Mouse (Mus musculus) cerebellum, adult 2 months (tissue): ENCODE results near the gene Dgkh. TPM values are rescaled to one million over a fixed set of nuclear protein-coding genes. Genes with fewer than 3 reads are reported as not detected.

Experiments used
- DNase-seq, 2 experiments: peaks; one replicate each; pipeline ENCODE4 v3.0.0; 2021
- H3K27ac ChIP-seq: fragments of 200-500 bp; 2 replicates; pipeline ENCODE4 v1.5.1; 2012; ENCODE audit warnings: low read length, control low read depth, inconsistent platforms; ENCODE audit not compliant: insufficient read depth
- H3K27me3 ChIP-seq: fragments of 200-500 bp; 2 replicates; pipeline ENCODE4 v1.6.1; 2012; ENCODE audit warnings: inconsistent platforms, mild to moderate bottlenecking, low read length, moderate library complexity; ENCODE audit not compliant: control insufficient read depth, insufficient read depth
- H3K4me1 ChIP-seq: fragments of 200-500 bp; 2 replicates; pipeline ENCODE4 v1.6.1; 2011; ENCODE audit warnings: low read length; ENCODE audit not compliant: control insufficient read depth, insufficient read depth
- H3K4me3 ChIP-seq: fragments of 200-500 bp; replicated peaks from 2 replicates; pipeline ENCODE3; 2011; ENCODE audit warnings: mild to moderate bottlenecking, low read depth, low read length, control low read depth; ENCODE audit not compliant: insufficient read depth
- CTCF ChIP-seq: fragments of 200-500 bp; IDR thresholded peaks from 2 replicates; pipeline ENCODE4 v1.5.1; 2011; ENCODE audit warnings: low read depth, mild to moderate bottlenecking, control low read depth, low read length, moderate library complexity, borderline replicate concordance; ENCODE audit not compliant: insufficient read depth
- POLR2A ChIP-seq: fragments of 200-500 bp; IDR thresholded peaks from 2 replicates; pipeline ENCODE4 v1.6.1; 2011; ENCODE audit warnings: low read length, control low read depth, borderline replicate concordance; ENCODE audit not compliant: insufficient read depth
- WGBS: fragments of 180-500 bp; shearing (Covaris S2); methylation state at CpG from one replicate; pipeline ENCODE4 v1.1.7; 2018; 5-methylcytosine and 5-hydroxymethylcytosine counted together
- polyA plus RNA-seq: library from polyadenylated mRNA; depleted of rRNA; stranded (reverse); fragments of >200 nt; gene quantifications from 2 replicates; pipeline ENCODE4 v1.2.3, GENCODE M21; 2012

Gene Dgkh
- polyA plus RNA-seq, 1 experiment, result 8.9 TPM

GRCm38 (mm10) chr14:78686701-78687100, 45.9 kb downstream of the Dgkh start:
- TF ChIP-seq POLR2A, result no peak
- TF ChIP-seq CTCF, result no peak
- Histone ChIP-seq H3K4me3 (no peak overlapping the region), H3K4me1 (no peaks in the 10 kb centered on the region), H3K27me3 (no peaks in the 10 kb centered on the region), H3K27ac (no peak overlapping the region)
- no peak for DNase-seq
- 92% methylated on average over 6 of the region's 6 CpGs for WGBS

GRCm38 (mm10) chr14:78684171-78684570, 48.4 kb downstream of the Dgkh start:
- Histone ChIP-seq H3K4me1 (no peaks in the 10 kb centered on the region), H3K27me3 (no peaks in the 10 kb centered on the region), H3K27ac (no peak overlapping the region), H3K4me3 (no peak overlapping the region)
- DNase-seq, result no peak
- WGBS, result 75% methylated on average over 4 of the region's 4 CpGs
- no peak for TF ChIP-seq POLR2A
- no peak for TF ChIP-seq CTCF

GRCm38 (mm10) chr14:78678981-78679380, 53.6 kb downstream of the Dgkh start:
- peaks cover 4% of the 10 kb centered on the region; the same call in 1 of the 2 replicates for H3K4me1 ChIP-seq
- H3K27me3 ChIP-seq, result no peaks in the 10 kb centered on the region
- H3K27ac ChIP-seq, result no peak overlapping the region
- no peak overlapping the region for H3K4me3 ChIP-seq
- 79% methylated on average over 3 of the region's 3 CpGs for WGBS
- peak in 1 of 2 experiments; percentile 2 for DNase-seq
- TF ChIP-seq POLR2A (no peak), CTCF (no peak)

GRCm38 (mm10) chr14:78677852-78678588, 54.6 kb downstream of the Dgkh start:
- Histone ChIP-seq H3K27ac (no peak overlapping the region), H3K27me3 (no peaks in the 10 kb centered on the region)
- 44% methylated on average over 7 of the region's 7 CpGs for WGBS

GRCm38 (mm10) chr14:78676457-78676856, 56.1 kb downstream of the Dgkh start:
- Histone ChIP-seq H3K4me3 (no peak overlapping the region), H3K27me3 (no peaks in the 10 kb centered on the region), H3K4me1 (peaks cover 4% of the 10 kb centered on the region; the same call in 1 of the 2 replicates), H3K27ac (no peak overlapping the region)
- TF ChIP-seq POLR2A (no peak), CTCF (peak; percentile 52)
- WGBS, result 56% methylated on average over 6 of the region's 6 CpGs
- peak in 1 of 2 experiments; percentile 11 for DNase-seq

More at GRCm38 (mm10) chr14:78677852-78678588, 54.6 kb downstream of the Dgkh start:
- DNase-seq, result peak; percentile 13 to 14
- TF ChIP-seq POLR2A (no peak), CTCF (no peak)
- Histone ChIP-seq H3K4me1 (peaks cover 4% of the 10 kb centered on the region; the same call in 1 of the 2 replicates), H3K4me3 (no peak overlapping the region)

GRCm38 (mm10) chr14:78674606-78675005, 58.0 kb downstream of the Dgkh start:
- 44% methylated on average over 9 of the region's 9 CpGs for WGBS
- H3K4me3 ChIP-seq, result no peak overlapping the region
- peaks cover 4% of the 10 kb centered on the region; the same call in 1 of the 2 replicates for H3K4me1 ChIP-seq
- peak; percentile 5 to 33 for DNase-seq
- H3K27me3 ChIP-seq, result no peaks in the 10 kb centered on the region
- no peak for TF ChIP-seq POLR2A
- TF ChIP-seq CTCF, result no peak
- H3K27ac ChIP-seq, result no peak overlapping the region

- WGBS, result 76% methylated on average over 10 of the region's 10 CpGs
- Histone ChIP-seq H3K27me3 (no peaks in the 10 kb centered on the region), H3K27ac (no peak overlapping the region), H3K4me1 (0 out of 2 replicates have a peak, but pooled peaks cover 4% of the 10 kb centered on the region), H3K4me3 (no peak overlapping the region)
- no peak for DNase-seq
- TF ChIP-seq CTCF, result peak; percentile 29; the same call in 1 of the 2 replicates
- no peak for TF ChIP-seq POLR2A
These were observed 62.6 kb downstream of the Dgkh start for GRCm38 (mm10) chr14:78669986-78670385.

- no peak overlapping the region for H3K4me3 ChIP-seq
- WGBS, result 16% methylated on average over 6 of the region's 6 CpGs
- TF ChIP-seq POLR2A, result no peak
- peak; percentile 80; the same call in 1 of the 2 replicates for TF ChIP-seq CTCF
- peak; percentile 78 to 81 for DNase-seq
- no peaks in the 10 kb centered on the region for H3K27me3 ChIP-seq
- no peaks in the 10 kb centered on the region for H3K4me1 ChIP-seq
- no peak overlapping the region for H3K27ac ChIP-seq
These were observed 64.3 kb downstream of the Dgkh start for GRCm38 (mm10) chr14:78668291-78668690.
